ENCODE assay signal across 8 mouse cellular contexts in genomic region chr11:42420634-42421470, GRCm38 (mm10). TPM values are rescaled to one million over a fixed set of nuclear protein-coding genes. Genes with fewer than 3 reads are reported as not detected.
A peak's percentile ranks its signal among the peaks of the same experiment; 100 is the strongest.
DNase-seq lines count a peak whose midpoint lies in the region; ATAC-seq lines count a peak whose summit lies in the region.

No protein-coding gene starts in this region.

- peak; percentile 22 to 60 for DNase-seq in cerebellum, postnatal 4 days (ENCODE audit: low spot score in 2 of 2)
- DNase-seq in layer of hippocampus, adult 11-12 months (ENCODE audit: low spot score), result peak; percentile 66
- DNase-seq in right cerebral cortex, postnatal 14 days, result peak; percentile 74
- DNase-seq in T-cell, adult 2 months (ENCODE audit: low spot score), result no peak

- H3K9ac ChIP-seq in heart, embryonic 11.5 days (ENCODE audit: low read depth, low read length), result peak overlapping the region; percentile 65
- no peak overlapping the region for H3K9ac ChIP-seq in liver, embryonic 16.5 days (ENCODE audit: low read depth, low read length)

- no peaks in the 10 kb centered on the region for H3K9me3 ChIP-seq in megakaryocyte, embryonic 14.5 days
- H3K9me3 ChIP-seq in heart, embryonic 11.5 days (replicated peaks; ENCODE audit: control insufficient read depth, low read length), result no peaks in the 10 kb centered on the region
- H3K9me3 ChIP-seq in liver, embryonic 16.5 days (replicated peaks; ENCODE audit: control insufficient read depth, low read length), result no peaks in the 10 kb centered on the region

- 1% methylated on average over 21 of the region's 21 CpGs for WGBS in heart, embryonic 11.5 days (ENCODE audit: insufficient replicate concordance)
- under 1% methylated on average over 21 of the region's 21 CpGs for WGBS in liver, embryonic 16.5 days (ENCODE audit: insufficient replicate concordance)

- peak overlapping the region; percentile 62 for H3K4me3 ChIP-seq in megakaryocyte, embryonic 14.5 days (replicated peaks)
- peak overlapping the region; percentile 52 for H3K4me3 ChIP-seq in heart, embryonic 11.5 days (ENCODE audit: low read depth, low read length)
- peak overlapping the region; percentile 20; the same call in 1 of the 2 replicates for H3K4me3 ChIP-seq in liver, embryonic 16.5 days (ENCODE audit: low read depth, low read length)

- H3K36me3 ChIP-seq in megakaryocyte, embryonic 14.5 days (replicated peaks; ENCODE audit: low read length), result no peaks in the 10 kb centered on the region
- no peaks in the 10 kb centered on the region for H3K36me3 ChIP-seq in heart, embryonic 11.5 days (ENCODE audit: control insufficient read depth, insufficient read depth, low read length)
- no peaks in the 10 kb centered on the region for H3K36me3 ChIP-seq in liver, embryonic 16.5 days (ENCODE audit: control insufficient read depth, insufficient read depth)

- ATAC-seq in megakaryocyte, adult 5-6 weeks (ENCODE audit: poor library complexity, severe bottlenecking), result no peak
- ATAC-seq in heart, embryonic 11.5 days (replicated peaks; ENCODE audit: insufficient number of reproducible peaks, low FRiP score, low TSS enrichment), result peak; percentile 24; the same call in 1 of the 2 replicates
- ATAC-seq in liver, embryonic 16.5 days (ENCODE audit: low read depth), result no peak

- H3K4me2 ChIP-seq in heart, embryonic 11.5 days, result peak overlapping the region; percentile 84
- peak overlapping the region; percentile 36 for H3K4me2 ChIP-seq in liver, embryonic 16.5 days (ENCODE audit: low read depth, low read length)

- H3K27ac ChIP-seq in heart, embryonic 11.5 days (ENCODE audit: low read depth, low read length), result no peak overlapping the region
- H3K27ac ChIP-seq in liver, embryonic 16.5 days (ENCODE audit: low read length), result no peak overlapping the region

- H3K4me1 ChIP-seq in megakaryocyte, embryonic 14.5 days, result peaks cover 8% of the 10 kb centered on the region
- H3K4me1 ChIP-seq in heart, embryonic 11.5 days (ENCODE audit: control insufficient read depth, insufficient read depth, low read length), result no peaks in the 10 kb centered on the region
- no peaks in the 10 kb centered on the region for H3K4me1 ChIP-seq in liver, embryonic 16.5 days (ENCODE audit: control insufficient read depth, low read depth, low read length)

- peaks cover 19% of the 10 kb centered on the region for H3K27me3 ChIP-seq in megakaryocyte, embryonic 14.5 days (replicated peaks)
- H3K27me3 ChIP-seq in heart, embryonic 11.5 days (ENCODE audit: control insufficient read depth, insufficient read depth, low read length), result no peaks in the 10 kb centered on the region
- H3K27me3 ChIP-seq in liver, embryonic 16.5 days (ENCODE audit: control insufficient read depth, insufficient read depth, low read depth, low read length), result no peaks in the 10 kb centered on the region; the same call in 1 of the 2 replicates

RNA-seq across cellular contexts. Expression of gene Gabrb2, which starts 1.3 kb away (rescaled TPM):
- polyA plus RNA-seq in megakaryocyte, embryonic 14.5 days (2012; ENCODE audit: insufficient read depth, low replicate concordance), result not detected in 2 replicates
- not detected in 2 replicates for total RNA-seq in megakaryocyte, adult 5-6 weeks (2015)
- total RNA-seq in megakaryocyte, adult 5-6 weeks (2017), result not detected in 2 replicates
- 1.8 and 2.2 TPM in 2 replicates for polyA plus RNA-seq in heart, embryonic 11.5 days (2014; fragmentation: Nextera tagmentation; extraction: Ambion mirVana)
- polyA plus RNA-seq in liver, embryonic 16.5 days (2015; fragmentation: Nextera tagmentation; extraction: Ambion mirVana), result 0.04 TPM in 1 of 2 replicates, not detected in the other
